Mouse (Mus musculus) neural tube, embryonic 15.5 days (tissue): Measurements from ENCODE around the gene Dyrk3. TPM values are rescaled to one million over a fixed set of nuclear protein-coding genes. Genes with fewer than 3 reads are reported as not detected.

Experiments
- ATAC-seq: fragments of 200-750 bp; cut with Nextera tagmentation; 2 replicates; pipeline ENCODE4 v1.8.0; 2017; ENCODE audit warnings: mild to moderate bottlenecking, moderate TSS enrichment, moderate library complexity; ENCODE audit not compliant: low FRiP score
- H3K27ac ChIP-seq: fragments of 300-500 bp; sonication (generic); replicated peaks from 2 replicates; pipeline ENCODE4 v1.5.1; 2015; ENCODE audit warnings: mild to moderate bottlenecking, inconsistent platforms
- H3K27me3 ChIP-seq: fragments of 300-500 bp; sonication (generic); replicated peaks from 2 replicates; pipeline ENCODE4 v1.6.1; 2015; ENCODE audit warnings: inconsistent platforms
- H3K36me3 ChIP-seq: fragments of 300-500 bp; sonication (generic); 2 replicates; pipeline ENCODE4 v1.6.1; 2015; ENCODE audit warnings: inconsistent platforms
- H3K4me1 ChIP-seq: fragments of 300-500 bp; sonication (generic); 2 replicates; pipeline ENCODE4 v1.6.1; 2015; ENCODE audit warnings: inconsistent platforms
- H3K4me2 ChIP-seq: fragments of 300-500 bp; sonication (generic); 2 replicates; pipeline ENCODE4 v1.6.1; 2015; ENCODE audit warnings: inconsistent platforms, mild to moderate bottlenecking, moderate library complexity
- H3K4me3 ChIP-seq: fragments of 300-500 bp; sonication (generic); replicated peaks from 2 replicates; pipeline ENCODE4 v1.5.1; 2015; ENCODE audit warnings: mild to moderate bottlenecking, inconsistent platforms
- H3K9ac ChIP-seq: fragments of 300-500 bp; sonication (generic); replicated peaks from 2 replicates; pipeline ENCODE4 v1.6.1; 2015; ENCODE audit warnings: mild to moderate bottlenecking, inconsistent platforms
- H3K9me3 ChIP-seq: fragments of 300-500 bp; sonication (generic); replicated peaks from 2 replicates; pipeline ENCODE4 v1.6.1; 2016; ENCODE audit warnings: inconsistent platforms
- WGBS: fragments of 180-500 bp; shearing (Covaris S2); methylation state at CpG from one replicate; pipeline ENCODE4 v1.1.7; 2015; ENCODE audit warnings: mixed read lengths; 5-methylcytosine and 5-hydroxymethylcytosine counted together
- polyA plus RNA-seq: library from polyadenylated mRNA; unstranded; fragments of >200 nt; fragmentation: Nextera tagmentation; extraction: Ambion mirVana; gene quantifications from 2 replicates; pipeline ENCODE4 v1.2.1, GENCODE M21; 2015

Gene Dyrk3
- polyA plus RNA-seq, 1 experiment from 2014 or later, result 14.0 TPM

DNA sequence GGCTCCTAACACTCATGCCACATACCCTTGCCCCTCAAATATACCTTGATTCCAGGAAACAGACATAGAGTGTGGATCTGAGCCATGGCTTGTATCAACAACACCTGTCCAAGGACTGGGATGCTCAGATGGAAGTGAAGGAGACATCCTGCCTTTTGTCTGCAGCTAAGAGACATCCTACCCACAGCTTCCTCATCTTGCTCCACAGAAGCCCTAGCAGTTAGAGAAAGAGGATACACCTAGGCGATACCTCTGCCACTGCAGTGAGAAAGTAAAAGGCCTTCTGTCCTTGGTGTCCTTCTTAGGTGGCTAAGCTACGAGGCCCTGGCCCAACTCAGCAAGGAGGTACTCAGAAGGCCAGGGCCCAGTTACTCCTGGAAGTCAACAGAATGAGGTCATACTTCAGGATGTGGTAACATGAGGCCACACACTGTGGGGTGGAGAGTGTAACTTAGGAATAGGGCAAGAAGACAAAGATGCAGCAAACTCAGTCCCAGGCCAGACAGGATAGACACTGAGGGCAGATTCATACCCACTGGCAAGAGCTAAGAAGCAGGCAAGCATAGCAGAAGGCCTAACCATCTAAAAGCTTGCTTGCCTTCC, 48.5 kb downstream of the Dyrk3 start:
- no peak for ATAC-seq
- 82% methylated on average over 2 of the region's 2 CpGs for WGBS
- no peaks in the 10 kb centered on the region for H3K27me3 ChIP-seq
- H3K27ac ChIP-seq, result no peak overlapping the region
- no peaks in the 10 kb centered on the region for H3K36me3 ChIP-seq
- no peaks in the 10 kb centered on the region for H3K9me3 ChIP-seq
- H3K4me2 ChIP-seq, result no peak overlapping the region
- peaks cover 77% of the 10 kb centered on the region for H3K4me1 ChIP-seq
- no peak overlapping the region for H3K4me3 ChIP-seq
- H3K9ac ChIP-seq, result no peak overlapping the region

DNA sequence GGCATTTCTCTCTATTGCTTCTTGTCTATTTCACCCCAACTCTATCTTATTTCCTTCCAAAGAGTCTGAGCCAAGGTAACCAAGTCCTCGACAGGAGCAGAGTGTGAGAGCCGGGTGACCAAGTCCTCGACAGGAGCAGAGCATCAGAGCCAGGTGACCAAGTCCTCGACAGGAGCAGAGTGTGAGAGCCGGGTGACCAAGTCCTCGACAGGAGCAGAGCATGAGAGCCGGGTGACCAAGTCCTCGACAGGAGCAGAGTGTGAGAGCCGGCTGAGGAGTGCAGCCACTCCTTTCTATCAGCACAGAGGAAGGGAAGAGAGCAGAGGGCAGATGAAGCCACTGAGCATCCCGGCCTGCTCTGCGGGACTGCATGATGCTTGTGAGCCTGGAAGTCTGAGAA, 49.6 kb downstream of the Dyrk3 start:
- no peak overlapping the region for H3K4me2 ChIP-seq
- H3K27ac ChIP-seq, result no peak overlapping the region
- no peak for ATAC-seq
- H3K4me3 ChIP-seq, result no peak overlapping the region
- no peaks in the 10 kb centered on the region for H3K36me3 ChIP-seq
- peaks cover 75% of the 10 kb centered on the region for H3K4me1 ChIP-seq
- 75% methylated on average over 11 of the region's 11 CpGs for WGBS
- no peak overlapping the region for H3K9ac ChIP-seq
- no peaks in the 10 kb centered on the region for H3K27me3 ChIP-seq
- H3K9me3 ChIP-seq, result no peaks in the 10 kb centered on the region

DNA sequence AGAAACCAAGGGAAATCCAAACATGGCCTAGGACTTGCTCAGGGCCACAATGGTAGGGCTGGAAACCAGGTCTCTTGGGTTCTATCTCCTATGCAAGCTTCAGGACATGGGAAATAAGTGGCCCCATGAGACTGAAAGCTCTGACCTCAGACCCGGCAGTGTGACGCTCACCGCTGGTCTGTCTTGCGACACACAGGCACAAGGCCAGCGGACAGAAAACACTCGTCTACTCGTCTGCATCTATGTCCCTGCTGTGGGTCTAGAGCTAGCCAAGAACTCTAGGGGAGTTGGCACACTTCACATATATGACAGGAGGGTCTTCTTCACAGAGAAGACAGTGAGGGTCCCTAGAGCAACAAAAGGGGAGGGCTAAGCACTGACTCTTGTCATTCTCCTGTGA, 51.2 kb downstream of the Dyrk3 start:
- peak overlapping the region; percentile 67 for H3K27ac ChIP-seq
- peaks cover 70% of the 10 kb centered on the region for H3K4me1 ChIP-seq

DNA sequence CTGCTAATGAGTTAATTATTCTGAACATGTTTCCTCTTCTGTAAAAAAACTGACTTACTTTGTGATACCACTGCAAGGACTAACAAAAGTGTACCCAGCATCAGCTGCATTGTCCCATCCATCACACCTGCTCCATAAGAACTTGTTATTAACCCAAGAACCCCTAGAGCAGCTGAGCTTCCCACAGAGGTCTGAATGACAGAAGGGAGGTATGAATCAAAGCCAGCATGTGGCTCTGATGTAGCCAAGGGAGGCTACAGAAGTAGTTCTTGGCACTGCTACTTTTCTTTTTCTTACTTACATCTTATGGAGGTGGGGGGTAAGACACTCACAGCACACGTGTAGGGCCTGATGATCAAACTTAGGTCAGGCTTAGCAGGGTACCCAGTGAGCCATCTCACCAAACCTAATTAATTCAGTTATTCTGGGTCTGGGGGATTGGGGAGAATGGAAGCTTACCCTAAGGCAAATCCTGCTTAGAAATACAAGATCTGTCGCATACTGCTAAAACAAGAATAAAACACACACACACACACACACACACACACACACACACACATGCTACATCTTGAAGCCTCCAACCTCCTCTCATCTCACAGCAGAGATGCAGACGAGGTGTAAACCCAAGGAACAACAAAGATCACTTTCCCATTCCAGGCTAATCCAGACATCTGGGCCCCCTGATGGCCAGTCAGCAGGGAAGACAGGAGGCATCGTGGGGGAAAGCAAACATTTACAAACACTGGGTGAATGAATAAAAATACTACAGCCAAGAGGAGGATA, 52.0 kb downstream of the Dyrk3 start:
- H3K27me3 ChIP-seq, result no peaks in the 10 kb centered on the region
- H3K9me3 ChIP-seq, result no peaks in the 10 kb centered on the region
- peak overlapping the region; percentile 3; the same call in 1 of the 2 replicates for H3K4me2 ChIP-seq
- H3K36me3 ChIP-seq, result no peaks in the 10 kb centered on the region
- H3K9ac ChIP-seq, result 0 out of 2 replicates have a peak overlapping the region, but pooled peaks have one; percentile 11
- H3K4me1 ChIP-seq, result peaks cover 71% of the 10 kb centered on the region
- H3K4me3 ChIP-seq, result no peak overlapping the region
- 14% methylated on average over 4 of the region's 4 CpGs for WGBS
- ATAC-seq, result peak; percentile 37
- H3K27ac ChIP-seq, result peak overlapping the region; percentile 67

More for the DNA sequence above, 51.2 kb downstream of the Dyrk3 start:
- H3K4me3 ChIP-seq, result no peak overlapping the region
- peak overlapping the region; percentile 3; the same call in 1 of the 2 replicates for H3K4me2 ChIP-seq
- H3K9me3 ChIP-seq, result no peaks in the 10 kb centered on the region
- 27% methylated on average over 7 of the region's 7 CpGs for WGBS
- H3K27me3 ChIP-seq, result no peaks in the 10 kb centered on the region
- ATAC-seq, result no peak
- 0 out of 2 replicates have a peak overlapping the region, but pooled peaks have one; percentile 11 for H3K9ac ChIP-seq
- H3K36me3 ChIP-seq, result no peaks in the 10 kb centered on the region

DNA sequence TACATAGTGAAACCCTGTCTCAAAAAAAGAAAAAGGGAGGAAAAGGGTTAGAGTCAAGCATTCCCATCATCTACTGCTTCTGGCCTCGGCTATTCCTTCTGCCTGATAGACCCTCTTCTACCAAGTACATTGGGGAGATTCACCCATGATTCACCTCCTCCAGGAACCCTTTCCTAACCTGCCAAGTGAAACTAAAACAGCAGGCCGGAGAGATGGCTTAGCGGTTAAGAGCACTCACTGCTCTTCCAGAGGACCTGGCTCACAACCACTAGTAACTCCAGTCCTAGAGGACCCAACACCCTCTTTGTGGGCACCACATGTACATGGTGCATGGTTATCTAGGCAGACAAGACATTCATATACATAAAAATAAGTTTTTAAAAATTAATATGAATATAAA, 52.9 kb downstream of the Dyrk3 start:
- Histone ChIP-seq H3K4me1 (peaks cover 62% of the 10 kb centered on the region), H3K27ac (no peak overlapping the region)
- no peak for ATAC-seq

DNA sequence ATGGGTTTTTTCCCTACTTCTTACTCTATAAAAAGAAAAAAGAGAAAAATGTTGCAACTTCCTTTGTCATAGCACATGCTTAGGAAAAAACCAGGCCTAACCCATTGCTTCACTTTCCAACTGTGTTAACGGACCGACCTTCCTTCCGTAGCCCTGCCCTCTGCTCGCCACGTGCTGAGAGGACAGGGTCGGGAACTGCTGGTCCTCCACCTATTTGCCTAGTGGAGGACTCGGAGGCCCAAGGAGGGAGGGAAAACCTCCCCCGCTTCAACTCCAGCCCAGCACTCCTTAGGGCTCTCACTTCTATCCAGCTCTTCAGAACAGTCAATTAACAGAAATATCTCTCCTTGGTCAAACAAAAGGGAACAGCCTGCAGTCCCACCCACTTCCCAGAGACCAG, 53.9 kb downstream of the Dyrk3 start:
- Histone ChIP-seq H3K27ac (0 out of 2 replicates have a peak overlapping the region, but pooled peaks have one; percentile 13), H3K9me3 (no peaks in the 10 kb centered on the region), H3K4me3 (no peak overlapping the region), H3K36me3 (no peaks in the 10 kb centered on the region), H3K4me1 (peaks cover 62% of the 10 kb centered on the region), H3K9ac (no peak overlapping the region), H3K27me3 (no peaks in the 10 kb centered on the region), H3K4me2 (no peak overlapping the region; the same call in 1 of the 2 replicates)
- WGBS, result 32% methylated on average over 8 of the region's 8 CpGs
- ATAC-seq, result no peak

More for the DNA sequence above, 52.9 kb downstream of the Dyrk3 start:
- no peaks in the 10 kb centered on the region for H3K9me3 ChIP-seq
- no peaks in the 10 kb centered on the region for H3K27me3 ChIP-seq
- no peak overlapping the region for H3K9ac ChIP-seq
- H3K36me3 ChIP-seq, result no peaks in the 10 kb centered on the region
- H3K4me3 ChIP-seq, result no peak overlapping the region
- no peak overlapping the region for H3K4me2 ChIP-seq
- 77% methylated on average over 3 of the region's 3 CpGs for WGBS

DNA sequence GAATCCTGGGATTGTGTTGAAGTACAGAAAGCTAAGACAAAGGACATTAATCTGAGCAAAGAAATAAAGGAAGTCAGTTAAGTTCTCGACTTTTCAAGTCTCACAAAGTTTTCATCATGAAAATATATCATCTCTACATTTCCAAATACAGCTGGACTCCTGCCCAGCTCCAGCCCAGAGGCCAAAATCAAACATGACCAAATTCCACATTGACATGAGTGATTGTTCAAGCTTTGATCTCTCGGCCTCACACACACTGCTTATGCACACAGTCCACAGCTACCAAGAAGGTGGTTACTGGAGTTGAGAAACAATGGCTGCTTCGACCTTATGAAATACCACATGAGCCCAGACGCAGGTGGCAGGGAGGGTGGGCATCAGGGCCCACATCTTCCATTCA, 54.5 kb downstream of the Dyrk3 start:
- peaks cover 63% of the 10 kb centered on the region for H3K4me1 ChIP-seq
- no peak for ATAC-seq
- 54% methylated on average over 4 of the region's 4 CpGs for WGBS
- H3K36me3 ChIP-seq, result no peaks in the 10 kb centered on the region
- 0 out of 2 replicates have a peak overlapping the region, but pooled peaks have one; percentile 13 for H3K27ac ChIP-seq
- H3K27me3 ChIP-seq, result no peaks in the 10 kb centered on the region
- H3K4me2 ChIP-seq, result no peak overlapping the region
- no peak overlapping the region for H3K9ac ChIP-seq
- H3K4me3 ChIP-seq, result no peak overlapping the region
- no peaks in the 10 kb centered on the region for H3K9me3 ChIP-seq

DNA sequence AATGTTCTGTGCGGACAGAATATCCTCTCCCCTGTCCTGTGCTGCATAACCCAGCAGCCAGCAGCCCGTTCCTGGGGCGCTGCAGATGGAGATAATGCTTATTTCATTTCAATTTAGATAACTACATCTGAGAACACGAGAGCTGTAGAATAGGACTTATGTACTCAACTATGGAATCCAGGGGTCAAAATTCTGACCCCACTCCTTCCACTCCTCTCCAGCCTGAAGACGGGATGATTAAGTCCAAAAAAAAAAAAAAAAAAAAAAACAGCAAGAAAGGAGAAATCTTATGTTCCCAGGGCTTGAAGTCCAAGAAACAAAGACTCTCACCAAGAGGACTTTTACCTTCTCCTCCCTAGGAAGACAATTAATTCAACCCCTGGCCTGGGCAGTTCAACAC, 55.0 kb downstream of the Dyrk3 start:
- H3K27me3 ChIP-seq, result no peaks in the 10 kb centered on the region
- no peak for ATAC-seq
- H3K27ac ChIP-seq, result no peak overlapping the region
- H3K36me3 ChIP-seq, result no peaks in the 10 kb centered on the region
- H3K9me3 ChIP-seq, result no peaks in the 10 kb centered on the region
- H3K4me1 ChIP-seq, result peaks cover 64% of the 10 kb centered on the region
- WGBS, result 88% methylated on average over 5 of the region's 5 CpGs
- H3K4me2 ChIP-seq, result no peak overlapping the region
- H3K9ac ChIP-seq, result no peak overlapping the region
- no peak overlapping the region for H3K4me3 ChIP-seq

DNA sequence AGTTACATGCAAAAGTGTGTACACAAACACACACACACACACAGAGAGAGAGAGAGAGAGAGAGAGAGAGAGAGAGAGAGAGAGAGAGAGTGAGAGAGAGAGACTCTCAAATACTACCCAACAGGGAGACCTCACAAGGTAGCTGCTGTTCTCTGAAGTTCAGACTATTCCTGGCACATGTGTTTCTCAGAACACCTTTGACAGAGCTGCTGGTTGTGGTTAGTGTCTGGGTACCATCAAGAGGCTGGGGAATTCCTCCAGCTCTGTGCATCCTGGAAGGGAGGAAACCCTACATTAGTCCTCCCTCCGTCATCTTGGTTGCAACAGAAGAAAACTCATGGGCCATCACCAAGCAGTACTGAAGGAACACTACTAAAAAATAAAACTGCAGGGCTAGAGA, 57.5 kb downstream of the Dyrk3 start:
- Histone ChIP-seq H3K27ac (no peak overlapping the region), H3K4me3 (no peak overlapping the region), H3K4me2 (no peak overlapping the region), H3K4me1 (peaks cover 44% of the 10 kb centered on the region), H3K9me3 (no peaks in the 10 kb centered on the region), H3K36me3 (no peaks in the 10 kb centered on the region), H3K9ac (no peak overlapping the region), H3K27me3 (no peaks in the 10 kb centered on the region)
- 91% methylated on average over 1 of the region's 1 CpGs for WGBS
- ATAC-seq, result no peak

DNA sequence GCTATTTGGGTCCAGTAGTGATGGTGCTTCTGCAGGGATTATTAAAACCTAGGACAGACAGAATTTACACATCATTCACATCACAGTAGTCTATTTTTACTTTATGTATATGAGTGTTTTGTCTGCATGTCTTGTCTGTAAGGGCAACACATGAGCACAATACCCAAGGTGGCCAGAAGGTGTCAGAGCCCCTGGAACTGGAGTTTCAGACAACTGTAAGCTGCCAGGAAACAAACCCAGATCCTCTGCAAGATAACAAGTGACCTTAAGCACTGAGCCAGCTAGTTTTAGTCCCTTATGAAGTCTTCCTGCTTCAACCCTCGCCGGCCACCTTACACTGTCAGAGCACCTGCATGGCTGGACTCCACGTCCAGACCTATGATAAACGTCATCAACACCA, 58.4 kb downstream of the Dyrk3 start:
- 90% methylated on average over 4 of the region's 4 CpGs for WGBS
- H3K9ac ChIP-seq, result no peak overlapping the region
- no peak overlapping the region for H3K27ac ChIP-seq
- H3K27me3 ChIP-seq, result no peaks in the 10 kb centered on the region
- H3K36me3 ChIP-seq, result no peaks in the 10 kb centered on the region
- H3K4me1 ChIP-seq, result peaks cover 45% of the 10 kb centered on the region
- H3K4me2 ChIP-seq, result no peak overlapping the region
- H3K4me3 ChIP-seq, result no peak overlapping the region
- H3K9me3 ChIP-seq, result no peaks in the 10 kb centered on the region
- ATAC-seq, result no peak

DNA sequence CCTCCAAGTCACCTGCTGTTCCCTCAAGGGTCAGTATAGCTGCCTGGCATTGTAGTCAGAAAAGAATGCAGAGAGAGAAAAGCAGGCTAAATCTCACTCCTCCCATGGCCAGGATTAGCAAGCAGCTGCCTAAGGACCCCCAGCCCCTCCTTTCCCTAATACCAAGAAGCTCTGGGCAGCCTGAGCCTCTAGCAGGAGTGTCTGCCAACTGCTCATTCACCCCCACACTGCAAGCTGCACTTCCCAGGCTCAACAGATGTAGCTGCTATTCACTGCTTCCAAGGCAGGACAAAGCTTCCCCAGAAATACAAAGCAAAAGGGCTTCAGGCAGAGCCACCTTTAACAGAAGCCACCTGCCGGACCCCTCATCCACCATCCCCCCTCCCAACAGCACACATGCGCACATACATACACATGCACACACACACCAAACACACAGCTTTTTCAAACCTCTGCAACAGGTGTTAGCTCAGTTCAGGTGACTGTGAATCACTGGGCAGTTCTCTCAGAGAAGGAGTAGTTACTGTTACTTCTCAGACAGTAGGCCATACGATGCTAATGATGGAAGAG, 59.3 kb downstream of the Dyrk3 start:
- no peak overlapping the region for H3K4me3 ChIP-seq
- H3K9me3 ChIP-seq, result no peaks in the 10 kb centered on the region
- H3K27me3 ChIP-seq, result no peaks in the 10 kb centered on the region
- no peaks in the 10 kb centered on the region for H3K36me3 ChIP-seq
- peak; percentile 42; the same call in 1 of the 2 replicates for ATAC-seq
- 17% methylated on average over 3 of the region's 3 CpGs for WGBS
- peak overlapping the region; percentile 54 for H3K27ac ChIP-seq
- H3K4me2 ChIP-seq, result no peak overlapping the region
- peaks cover 45% of the 10 kb centered on the region for H3K4me1 ChIP-seq
- H3K9ac ChIP-seq, result no peak overlapping the region
